Mouse (Mus musculus) CH12.LX (cell line): ENCODE measurements at regions not wholly inside any gene's neighbourhood (a gene's known extent, or its start where the extent isn't known, plus 50 kb on each side); places are given as distances from the start of the nearest gene placed in this dataset.

ENCODE experiments used
- DNase-seq: peaks from one replicate; pipeline ENCODE4 v3.0.0-alpha.2; 2013; ENCODE audit errors: extremely low read depth
- H3K27ac ChIP-seq: 2 replicates; pipeline ENCODE4 v1.5.1; 2012; ENCODE audit warnings: low read depth, mild to moderate bottlenecking, control low read depth, moderate library complexity; ENCODE audit not compliant: insufficient read depth
- H3K27me3 ChIP-seq: replicated peaks from 2 replicates; pipeline ENCODE3; 2012; ENCODE audit warnings: inconsistent platforms
- H3K36me3 ChIP-seq, 2 experiments: replicated peaks in 1 of 2; 2 replicates each; pipeline versions ENCODE3 to v1.6.1; 2012; ENCODE audit warnings: inconsistent platforms in 1 of 2, low read length in 1 of 2, mild to moderate bottlenecking in 1 of 2, mixed read lengths in 1 of 2, moderate library complexity in 1 of 2; ENCODE audit not compliant: control insufficient read depth in 1 of 2, insufficient read depth in 1 of 2
- H3K4me1 ChIP-seq, 2 experiments: 2 replicates each; pipeline ENCODE4 v1.6.1; 2012; ENCODE audit warnings: inconsistent platforms in 1 of 2, moderate library complexity in 1 of 2; ENCODE audit not compliant: insufficient read depth in 2 of 2, control insufficient read depth in 1 of 2
- H3K4me2 ChIP-seq: 2 replicates; pipeline ENCODE4 v1.6.1; 2012; ENCODE audit warnings: low read depth, mild to moderate bottlenecking, control low read depth; ENCODE audit not compliant: poor library complexity, insufficient read depth, severe bottlenecking
- H3K4me3 ChIP-seq, 3 experiments: fragments of 150-350 bp in 1 of 3; sonication (generic) in 1 of 3; replicated peaks in 1 of 3; 2 replicates each; pipeline versions ENCODE3 to v1.5.1; 2011 to 2012; ENCODE audit warnings: low read depth in 2 of 3, low read length in 2 of 3, mild to moderate bottlenecking in 2 of 3, moderate library complexity in 2 of 3, control low read depth in 1 of 3, improper control_type of control experiment in 1 of 3, inconsistent platforms in 1 of 3, mixed read lengths in 1 of 3; ENCODE audit not compliant: poor library complexity in 1 of 3
- H3K79me2 ChIP-seq: replicated peaks from 2 replicates; pipeline ENCODE4 v1.6.1; 2012; ENCODE audit warnings: mild to moderate bottlenecking, moderate library complexity; ENCODE audit not compliant: control insufficient read depth, poor library complexity, insufficient read depth, severe bottlenecking; ENCODE audit errors: extremely low read depth
- H3K9ac ChIP-seq: 2 replicates; pipeline ENCODE4 v1.6.1; 2012; ENCODE audit warnings: low read depth, mild to moderate bottlenecking, control low read depth, moderate library complexity; ENCODE audit not compliant: insufficient read depth
- H3K9me3 ChIP-seq: replicated peaks from 2 replicates; pipeline ENCODE3; 2012; ENCODE audit warnings: low read length, inconsistent platforms, mixed read lengths
- EP300 ChIP-seq: IDR thresholded peaks from 2 replicates; pipeline ENCODE4 v1.6.1; 2011; ENCODE audit warnings: low read length, improper control_type of control experiment
- ETS1 ChIP-seq: conservative IDR thresholded peaks from 2 replicates; pipeline ENCODE4 v1.6.1; 2012; ENCODE audit warnings: low read depth, mild to moderate bottlenecking, inconsistent platforms, low read length, improper control_type of control experiment, moderate library complexity
- GABPA ChIP-seq: IDR thresholded peaks from 2 replicates; pipeline ENCODE4 v1.6.1; 2012; ENCODE audit warnings: low read depth, low read length, improper control_type of control experiment, inconsistent platforms; ENCODE audit not compliant: insufficient replicate concordance
- HCFC1 ChIP-seq: IDR thresholded peaks from 2 replicates; pipeline ENCODE4 v1.6.1; 2012; ENCODE audit warnings: low read depth, mild to moderate bottlenecking, inconsistent platforms, low read length, improper control_type of control experiment
- IRF4 ChIP-seq: IDR thresholded peaks from 2 replicates; pipeline ENCODE4 v1.6.1; 2014; ENCODE audit warnings: low read depth, mild to moderate bottlenecking, inconsistent platforms, low read length, improper control_type of control experiment
- MAFK ChIP-seq: IDR thresholded peaks from 2 replicates; pipeline ENCODE4 v1.6.1; 2011; ENCODE audit warnings: low read length, improper control_type of control experiment; ENCODE audit not compliant: insufficient replicate concordance
- MEF2A ChIP-seq: IDR thresholded peaks from 2 replicates; pipeline ENCODE4 v1.6.1; 2014; ENCODE audit warnings: low read depth, mild to moderate bottlenecking, inconsistent platforms, low read length, improper control_type of control experiment, borderline replicate concordance
- NRF1 ChIP-seq: IDR thresholded peaks from 2 replicates; pipeline ENCODE4 v1.6.1; 2014; ENCODE audit warnings: low read depth, mild to moderate bottlenecking, inconsistent platforms, low read length, improper control_type of control experiment, moderate library complexity
- RCOR1 ChIP-seq: conservative IDR thresholded peaks from 2 replicates; pipeline ENCODE4 v1.6.1; 2012; ENCODE audit warnings: low read depth, mild to moderate bottlenecking, inconsistent platforms, low read length, improper control_type of control experiment
- TCF12 ChIP-seq: IDR thresholded peaks from 2 replicates; pipeline ENCODE4 v1.6.1; 2014; ENCODE audit warnings: low read depth, mild to moderate bottlenecking, inconsistent platforms, low read length, improper control_type of control experiment
- dilution Hi-C: fragments of 300-500 bp; cut with MboI; formaldehyde crosslinking; loops from 2 replicates; pipeline ENCODE4 v1.14.3; 2020; ENCODE audit warnings: low sequenced_read_pairs; ENCODE audit not compliant: extremely low pct_unique_long_range_greater_than_20kb, extremely low pct_ligation_motif_present
- in situ Hi-C: fragments of 300-500 bp; cut with MboI; formaldehyde crosslinking; loops from 3 replicates; pipeline ENCODE4 v1.14.3; 2019; ENCODE audit warnings: low sequenced_read_pairs, low pct_ligation_motif_present, low pct_unique_long_range_greater_than_20kb, mixed read lengths

DNA sequence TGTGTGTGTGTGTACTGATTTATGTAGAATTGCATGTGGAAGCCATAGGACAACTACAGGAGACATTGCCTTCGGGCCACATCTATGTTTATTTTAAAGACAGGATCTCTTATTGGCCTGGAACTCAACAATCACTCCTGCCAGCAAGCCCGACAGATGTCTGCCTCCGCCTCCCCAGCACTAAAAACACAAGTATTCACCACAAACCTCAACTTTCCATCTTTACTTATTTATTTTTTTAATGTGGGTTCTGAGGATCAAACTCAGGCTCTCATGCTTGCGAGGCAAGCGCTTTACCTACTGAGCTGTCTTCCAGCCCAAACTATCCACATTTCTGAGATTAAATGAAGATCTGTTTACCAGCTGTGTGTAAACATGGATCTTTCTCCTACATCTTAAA, 178.0 kb upstream of the Lef1 start:
- Histone ChIP-seq H3K27me3 (peaks cover 2% of the 10 kb centered on the region), H3K4me1 (peaks cover 0 to 1% of the 10 kb centered on the region in 2 experiments; a peak in 1 of 4 replicates), H3K9ac (no peak overlapping the region), H3K9me3 (no peaks in the 10 kb centered on the region), H3K4me3 (no peak overlapping the region), H3K27ac (no peak overlapping the region), H3K4me2 (no peak overlapping the region), H3K36me3 (no peaks in the 10 kb centered on the region), H3K79me2 (no peaks in the 10 kb centered on the region)
- TF ChIP-seq RCOR1 = no peak
- no peak for TF ChIP-seq TCF12
- no peak for TF ChIP-seq MAFK
- no peak for TF ChIP-seq GABPA
- TF ChIP-seq MEF2A = no peak
- TF ChIP-seq HCFC1 = no peak
- dilution Hi-C loops (no loop called here), in situ Hi-C loops (no loop called here)
- no peak for DNase-seq

DNA sequence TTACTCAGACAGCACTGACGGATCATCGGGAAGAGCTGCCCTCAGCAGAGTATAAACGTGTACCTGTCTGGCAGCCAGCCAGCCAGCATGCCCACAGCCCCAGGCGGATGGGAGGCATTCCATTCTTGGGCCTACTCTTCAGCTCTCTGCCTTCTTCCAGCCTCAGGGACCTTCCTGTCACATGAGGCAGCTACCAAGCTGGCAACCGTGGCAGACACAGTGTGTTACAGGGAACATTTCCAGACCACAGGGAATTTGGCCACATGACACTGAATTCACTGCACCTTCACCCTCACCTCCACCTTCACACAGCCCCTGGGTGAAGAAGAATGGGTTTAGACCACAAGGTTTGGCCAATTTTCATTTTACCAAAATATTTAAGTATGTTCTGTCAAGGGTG, 185.3 kb upstream of the Lef1 start:
- TF ChIP-seq ETS1 (no peak), IRF4 (no peak), HCFC1 (no peak)

DNA sequence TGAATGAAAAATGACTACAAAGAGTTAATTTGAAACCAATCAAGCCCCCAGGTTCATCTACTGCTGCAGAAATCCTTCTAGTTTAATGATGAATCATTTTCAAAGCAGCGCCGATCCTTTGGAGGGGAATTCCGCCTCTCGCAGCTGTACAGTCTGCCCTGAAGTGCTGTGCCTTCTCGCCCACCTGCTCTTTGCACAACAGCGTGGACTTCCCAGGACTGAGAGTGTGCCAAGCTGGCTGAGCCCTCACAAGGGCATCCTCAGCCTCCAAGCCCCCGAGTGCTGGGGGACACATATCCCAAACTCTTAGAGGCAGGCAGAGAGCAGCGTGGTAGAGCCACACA, 186.7 kb upstream of the Lef1 start:
- TF ChIP-seq EP300 (peak; percentile 61; the same call in 1 of the 2 replicates), NRF1 (no peak), TCF12 (peak; percentile 54)
- TF ChIP-seq, all 38 proteins: peak for 2
- Histone ChIP-seq H3K79me2 (no peaks in the 10 kb centered on the region), H3K9me3 (peaks cover 2% of the 10 kb centered on the region), H3K4me1 (peaks cover 7 to 17% of the 10 kb centered on the region in 2 experiments), H3K9ac (no peak overlapping the region), H3K4me2 (peak overlapping the region; percentile 14), H3K27ac (no peak overlapping the region), H3K27me3 (no peaks in the 10 kb centered on the region), H3K36me3 (no peaks in the 10 kb centered on the region), H3K4me3 (no peak overlapping the region)
- in situ Hi-C loops = no loop called here
- dilution Hi-C loops = no loop called here
- no peak for DNase-seq

More for the DNA sequence above, 185.3 kb upstream of the Lef1 start:
- H3K4me2 ChIP-seq = no peak overlapping the region
- H3K79me2 ChIP-seq = no peaks in the 10 kb centered on the region
- no peaks in the 10 kb centered on the region for H3K36me3 ChIP-seq
- dilution Hi-C loops = no loop called here
- no peak overlapping the region for H3K4me3 ChIP-seq
- in situ Hi-C loops = no loop called here
- H3K27ac ChIP-seq = no peak overlapping the region
- H3K9me3 ChIP-seq = peaks cover 2% of the 10 kb centered on the region
- no peak for DNase-seq
- H3K4me1 ChIP-seq = peaks cover 7 to 17% of the 10 kb centered on the region in 2 experiments
- no peak overlapping the region for H3K9ac ChIP-seq
- no peaks in the 10 kb centered on the region for H3K27me3 ChIP-seq
